Mouse (Mus musculus): Measurements from ENCODE around the gene Vma21-ps. TPM values are rescaled to one million over a fixed set of nuclear protein-coding genes. Genes with fewer than 3 reads are reported as not detected.

Vma21-ps gene
- total and polyA plus RNA-seq, 3 experiments: 2.3 TPM; not detected in 2

GRCm38 (mm10) chr4:52473431-52473830, 23.6 kb downstream of the Vma21-ps start:
- Histone ChIP-seq H3K27me3 (ENCODE audit: control insufficient read depth in 1 of 2, insufficient read depth in 2 of 2, low read length in 2 of 2) (no peaks in the 10 kb centered on the region), H3K9ac (ENCODE audit: control insufficient read depth, low read depth, low read length, poor library complexity, severe bottlenecking) (no peak overlapping the region), H3K79me2 (ENCODE audit: control insufficient read depth, insufficient read depth, low read length, poor library complexity) (no peaks in the 10 kb centered on the region), H3K27ac (ENCODE audit: control insufficient read depth, low read depth, low read length) (no peak overlapping the region), H3K36me3 (ENCODE audit: control insufficient read depth in 1 of 2, insufficient read depth in 2 of 2, low read length in 2 of 2) (peaks cover 0 to 57% of the 10 kb centered on the region in 2 experiments; a peak in 2 of 4 replicates), H3K9me3 (replicated peaks; ENCODE audit: insufficient read depth, low read length) (no peaks in the 10 kb centered on the region), H3K4me1 (ENCODE audit: control insufficient read depth in 1 of 2, insufficient read depth in 2 of 2, low read length in 2 of 2) (peaks cover 0 to 2% of the 10 kb centered on the region in 2 experiments; a peak in 1 of 4 replicates), H3K4me3 (ENCODE audit: control insufficient read depth in 1 of 2, insufficient read depth in 1 of 2, low read depth in 2 of 2, low read length in 2 of 2) (no peak overlapping the region)
- no peak for DNase-seq (ENCODE audit: low read depth, low spot score)
- no peak for TF ChIP-seq MEF2A (IDR thresholded peaks at IDR 0.05; ENCODE audit: extremely low read depth, insufficient replicate concordance, low read depth, low read length, poor library complexity, severe bottlenecking)
- no peak for TF ChIP-seq MYB (IDR thresholded peaks at IDR 0.05; ENCODE audit: low read depth, low read length)
- TF ChIP-seq KAT2A (conservative IDR thresholded peaks at IDR 0.05; ENCODE audit: low read depth, low read length): no peak
- TF ChIP-seq USF2 (IDR thresholded peaks at IDR 0.05; ENCODE audit: borderline replicate concordance in 1 of 2, insufficient read depth in 1 of 2, low read depth in 1 of 2, low read length in 2 of 2): no peak
- no peak for TF ChIP-seq E2F4 (IDR thresholded peaks at IDR 0.05; ENCODE audit: borderline replicate concordance, low read depth, low read length)
- TF ChIP-seq HCFC1 (IDR thresholded peaks at IDR 0.05; ENCODE audit: low read depth, low read length): no peak
- no peak for TF ChIP-seq TBP (IDR thresholded peaks at IDR 0.05; ENCODE audit: low read depth, low read length)
- no peak for TF ChIP-seq GABPA (IDR thresholded peaks at IDR 0.05; ENCODE audit: low read depth, low read length)
- TF ChIP-seq CHD1 (IDR thresholded peaks at IDR 0.05; ENCODE audit: low read depth, low read length): no peak

GRCm38 (mm10) chr4:52461321-52461720, 35.7 kb downstream of the Vma21-ps start:
- no peak overlapping the region for H3K4me3 ChIP-seq (ENCODE audit: control insufficient read depth in 1 of 2, insufficient read depth in 1 of 2, low read depth in 2 of 2, low read length in 2 of 2)
- H3K36me3 ChIP-seq (ENCODE audit: control insufficient read depth in 1 of 2, insufficient read depth in 2 of 2, low read length in 2 of 2): peaks cover 0 to 49% of the 10 kb centered on the region in 2 experiments; a peak in 2 of 4 replicates
- no peaks in the 10 kb centered on the region for H3K4me1 ChIP-seq (ENCODE audit: control insufficient read depth in 1 of 2, insufficient read depth in 2 of 2, low read length in 2 of 2)
- no peak for DNase-seq (ENCODE audit: low read depth, low spot score)
- TF ChIP-seq SMC3 (IDR thresholded peaks at IDR 0.05; ENCODE audit: low read depth, low read length) (no peak), ZMIZ1 (IDR thresholded peaks at IDR 0.05; ENCODE audit: low read depth, low read length) (no peak), POLR2AphosphoS5 (IDR thresholded peaks at IDR 0.05; ENCODE audit: borderline replicate concordance, low read depth, low read length) (no peak)
- no peak overlapping the region for H3K27ac ChIP-seq (ENCODE audit: control insufficient read depth, low read depth, low read length)
- no peaks in the 10 kb centered on the region for H3K27me3 ChIP-seq (ENCODE audit: control insufficient read depth in 1 of 2, insufficient read depth in 2 of 2, low read length in 2 of 2)
- no peak overlapping the region for H3K9ac ChIP-seq (ENCODE audit: control insufficient read depth, low read depth, low read length, poor library complexity, severe bottlenecking)
- H3K9me3 ChIP-seq (replicated peaks; ENCODE audit: insufficient read depth, low read length): no peaks in the 10 kb centered on the region
- no peaks in the 10 kb centered on the region for H3K79me2 ChIP-seq (ENCODE audit: control insufficient read depth, insufficient read depth, low read length, poor library complexity)

GRCm38 (mm10) chr4:52459726-52460125, 37.3 kb downstream of the Vma21-ps start:
- H3K36me3 ChIP-seq (ENCODE audit: control insufficient read depth in 1 of 2, insufficient read depth in 2 of 2, low read length in 2 of 2): peaks cover 0 to 53% of the 10 kb centered on the region in 2 experiments; a peak in 2 of 4 replicates
- peak; percentile 43 for DNase-seq (ENCODE audit: low read depth, low spot score)

More at GRCm38 (mm10) chr4:52459726-52460125, 37.3 kb downstream of the Vma21-ps start:
- no peak for TF ChIP-seq RCOR1 (IDR thresholded peaks at IDR 0.05; ENCODE audit: low read depth, low read length)
- TF ChIP-seq ELF1 (IDR thresholded peaks at IDR 0.05; ENCODE audit: low read depth, low read length): no peak
- no peak for TF ChIP-seq UBTF (IDR thresholded peaks at IDR 0.05; ENCODE audit: borderline replicate concordance, insufficient read depth, low read depth, low read length)
- no peak for TF ChIP-seq BHLHE40 (IDR thresholded peaks at IDR 0.05; ENCODE audit: borderline replicate concordance, low read depth, low read length)
- TF ChIP-seq ZC3H11A (IDR thresholded peaks at IDR 0.05; ENCODE audit: low read depth, low read length): 0 out of 2 replicates have a peak, but pooled peaks have one; percentile 11
- TF ChIP-seq RAD21 (IDR thresholded peaks at IDR 0.05; ENCODE audit: low read depth, low read length): peak; percentile 51
- TF ChIP-seq EP300 (IDR thresholded peaks at IDR 0.05; ENCODE audit: low read depth in 1 of 2, low read length in 2 of 2): no peak
- peak; percentile 58 to 68 (median 61) for TF ChIP-seq CTCF (IDR thresholded peaks at IDR 0.05 in 2 of 3, conservative IDR thresholded peaks at IDR 0.05 in 1 of 3; ENCODE audit: control insufficient read depth in 1 of 3, insufficient read depth in 1 of 3, low read depth in 2 of 3, low read length in 3 of 3, poor library complexity in 1 of 3, severe bottlenecking in 1 of 3)
- TF ChIP-seq MEF2A (IDR thresholded peaks at IDR 0.05; ENCODE audit: extremely low read depth, insufficient replicate concordance, low read depth, low read length, poor library complexity, severe bottlenecking): no peak
- TF ChIP-seq GATA1 (IDR thresholded peaks at IDR 0.05; ENCODE audit: low read depth, low read length): no peak
- no peak for TF ChIP-seq ZMIZ1 (IDR thresholded peaks at IDR 0.05; ENCODE audit: low read depth, low read length)
- TF ChIP-seq MXI1 (IDR thresholded peaks at IDR 0.05; ENCODE audit: low read depth, low read length): no peak
- peak; percentile 50 for TF ChIP-seq SMC3 (IDR thresholded peaks at IDR 0.05; ENCODE audit: low read depth, low read length)
- no peak for TF ChIP-seq HCFC1 (IDR thresholded peaks at IDR 0.05; ENCODE audit: low read depth, low read length)
- Histone ChIP-seq H3K9ac (ENCODE audit: control insufficient read depth, low read depth, low read length, poor library complexity, severe bottlenecking) (no peak overlapping the region), H3K4me3 (ENCODE audit: control insufficient read depth in 1 of 2, insufficient read depth in 1 of 2, low read depth in 2 of 2, low read length in 2 of 2) (no peak overlapping the region), H3K9me3 (replicated peaks; ENCODE audit: insufficient read depth, low read length) (no peaks in the 10 kb centered on the region), H3K27ac (ENCODE audit: control insufficient read depth, low read depth, low read length) (no peak overlapping the region), H3K79me2 (ENCODE audit: control insufficient read depth, insufficient read depth, low read length, poor library complexity) (no peaks in the 10 kb centered on the region), H3K27me3 (ENCODE audit: control insufficient read depth in 1 of 2, insufficient read depth in 2 of 2, low read length in 2 of 2) (no peaks in the 10 kb centered on the region), H3K4me1 (ENCODE audit: control insufficient read depth in 1 of 2, insufficient read depth in 2 of 2, low read length in 2 of 2) (no peaks in the 10 kb centered on the region)
